Mouse (Mus musculus) kidney, embryonic 15.5 days (tissue): ENCODE measurements around the gene Ntn3. TPM values are rescaled to one million over a fixed set of nuclear protein-coding genes. Genes with fewer than 3 reads are reported as not detected.
A peak's percentile ranks its signal among the peaks of the same experiment; 100 is the strongest.

Experiments
- ATAC-seq: fragments of 200-750 bp; cut with Nextera tagmentation; replicated peaks from 2 replicates; pipeline ENCODE4 v1.8.0; 2017; ENCODE audit warnings: moderate TSS enrichment; ENCODE audit not compliant: low FRiP score
- H3K27ac ChIP-seq: fragments of 300-500 bp; sonication (generic); 2 replicates; pipeline ENCODE4 v1.5.1; 2015; ENCODE audit warnings: mild to moderate bottlenecking, inconsistent platforms
- H3K27me3 ChIP-seq: fragments of 300-500 bp; sonication (generic); 2 replicates; pipeline ENCODE4 v1.6.1; 2015; ENCODE audit warnings: inconsistent platforms
- H3K36me3 ChIP-seq: fragments of 300-500 bp; sonication (generic); 2 replicates; pipeline ENCODE4 v1.6.1; 2015; ENCODE audit warnings: inconsistent platforms
- H3K4me1 ChIP-seq: fragments of 300-500 bp; sonication (generic); 2 replicates; pipeline ENCODE4 v1.6.1; 2015; ENCODE audit warnings: inconsistent platforms
- H3K4me2 ChIP-seq: fragments of 300-500 bp; sonication (generic); 2 replicates; pipeline ENCODE4 v1.6.1; 2015; ENCODE audit warnings: moderate library complexity, mild to moderate bottlenecking, inconsistent platforms
- H3K4me3 ChIP-seq: fragments of 300-500 bp; sonication (generic); replicated peaks from 2 replicates; pipeline ENCODE4 v1.5.1; 2015; ENCODE audit warnings: mild to moderate bottlenecking, inconsistent platforms
- H3K9ac ChIP-seq: fragments of 300-500 bp; sonication (generic); 2 replicates; pipeline ENCODE4 v1.6.1; 2015; ENCODE audit warnings: mild to moderate bottlenecking, inconsistent platforms
- H3K9me3 ChIP-seq: fragments of 300-500 bp; sonication (generic); replicated peaks from 2 replicates; pipeline ENCODE4 v1.6.1; 2016; ENCODE audit warnings: inconsistent platforms
- WGBS: fragments of 180-500 bp; shearing (Covaris S2); methylation state at CpG from one replicate; pipeline ENCODE4 v1.1.7; 2015; ENCODE audit warnings: mixed read lengths; 5-methylcytosine and 5-hydroxymethylcytosine counted together
- polyA plus RNA-seq: library from polyadenylated mRNA; unstranded; fragments of >200 nt; fragmentation: Nextera tagmentation; extraction: Ambion mirVana; gene quantifications from 2 replicates; pipeline ENCODE4 v1.2.1, GENCODE M21; 2015

The Ntn3 gene
- polyA plus RNA-seq, result 5.1 and 5.6 TPM in 2 replicates

GRCm38 (mm10) chr17:24209043-24209915, at the start of gene Ntn3:
Gene Ntn3, minus strand, starts transcription at chr17:24209531.
- peak; percentile 40 for ATAC-seq
- H3K4me1 ChIP-seq, result peaks cover 74% of the 10 kb centered on the region
- whole genome bisulfite sequencing, result 3% methylated on average over 30 of the region's 43 CpGs

GRCm38 (mm10) chr17:24258981-24259380, 49.6 kb upstream of the Ntn3 start:
- no peak for ATAC-seq
- H3K4me2 ChIP-seq, result no peak overlapping the region
- H3K4me3 ChIP-seq, result no peak overlapping the region
- H3K9me3 ChIP-seq, result 0 out of 2 replicates have a peak, but pooled peaks cover 1% of the 10 kb centered on the region
- H3K9ac ChIP-seq, result no peak overlapping the region
- no peaks in the 10 kb centered on the region for H3K36me3 ChIP-seq
- H3K27me3 ChIP-seq, result no peaks in the 10 kb centered on the region
- 60% methylated on average over 4 of the region's 4 CpGs for WGBS
- no peak overlapping the region for H3K27ac ChIP-seq
- no peaks in the 10 kb centered on the region for H3K4me1 ChIP-seq

More at GRCm38 (mm10) chr17:24209043-24209915, at the start of gene Ntn3:
- Histone ChIP-seq H3K36me3 (no peaks in the 10 kb centered on the region), H3K9ac (peak within 1 kb of the TSS; percentile 64), H3K4me2 (peak within 1 kb of the TSS; percentile 96), H3K27me3 (peaks cover 43% of the 10 kb centered on the region), H3K27ac (peak within 1 kb of the TSS; percentile 84), H3K9me3 (no peaks in the 10 kb centered on the region), H3K4me3 (peak within 1 kb of the TSS; percentile 73)

- Histone ChIP-seq H3K9me3 (no peaks in the 10 kb centered on the region), H3K4me1 (peaks cover 18% of the 10 kb centered on the region), H3K27me3 (no peaks in the 10 kb centered on the region), H3K4me3 (no peak overlapping the region), H3K4me2 (no peak overlapping the region), H3K36me3 (peaks cover 19% of the 10 kb centered on the region), H3K27ac (no peak overlapping the region), H3K9ac (peak overlapping the region; percentile 70; the same call in 1 of the 2 replicates)
- ATAC-seq, result no peak
- WGBS, result 97% methylated on average over 2 of the region's 2 CpGs
Observed at GRCm38 (mm10) chr17:24252329-24252728, 43.0 kb upstream of the Ntn3 start.

GRCm38 (mm10) chr17:24251320-24252069, 42.2 kb upstream of the Ntn3 start, which contains the start of gene Ccnf:
Gene Ccnf, minus strand, starts transcription at chr17:24251484.
- Histone ChIP-seq H3K9ac (peak within 1 kb of the TSS; percentile 90), H3K9me3 (no peaks in the 10 kb centered on the region), H3K36me3 (peaks cover 27% of the 10 kb centered on the region), H3K4me1 (peaks cover 18% of the 10 kb centered on the region), H3K27ac (peak within 1 kb of the TSS; percentile 89), H3K4me2 (peak within 1 kb of the TSS; percentile 82), H3K27me3 (no peaks in the 10 kb centered on the region), H3K4me3 (peak within 1 kb of the TSS; percentile 93)
- under 1% methylated on average over 48 of the region's 48 CpGs for WGBS
- ATAC-seq, result peak; percentile 100

GRCm38 (mm10) chr17:24250988-24251319, 41.6 kb upstream of the Ntn3 start:
- no peak for ATAC-seq
- 0% methylated on average over 31 of the region's 32 CpGs for WGBS
- peaks cover 18% of the 10 kb centered on the region for H3K4me1 ChIP-seq

GRCm38 (mm10) chr17:24248641-24249040, 39.3 kb upstream of the Ntn3 start:
- Histone ChIP-seq H3K27ac (no peak overlapping the region), H3K27me3 (no peaks in the 10 kb centered on the region), H3K36me3 (peaks cover 50% of the 10 kb centered on the region), H3K9me3 (0 out of 2 replicates have a peak, but pooled peaks cover 8% of the 10 kb centered on the region), H3K4me2 (no peak overlapping the region), H3K4me1 (peaks cover 18% of the 10 kb centered on the region), H3K4me3 (no peak overlapping the region), H3K9ac (no peak overlapping the region)
- 97% methylated on average over 2 of the region's 2 CpGs for WGBS
- no peak for ATAC-seq

More at GRCm38 (mm10) chr17:24250988-24251319, 41.6 kb upstream of the Ntn3 start:
- H3K4me3 ChIP-seq, result peak overlapping the region; percentile 93
- peak overlapping the region; percentile 82 for H3K4me2 ChIP-seq
- peak overlapping the region; percentile 90 for H3K9ac ChIP-seq
- peaks cover 32% of the 10 kb centered on the region for H3K36me3 ChIP-seq
- no peaks in the 10 kb centered on the region for H3K9me3 ChIP-seq
- no peaks in the 10 kb centered on the region for H3K27me3 ChIP-seq
- H3K27ac ChIP-seq, result peak overlapping the region; percentile 86

GRCm38 (mm10) chr17:24244061-24244460, 34.7 kb upstream of the Ntn3 start:
- no peak for ATAC-seq
- WGBS, result 96% methylated on average over 8 of the region's 8 CpGs

GRCm38 (mm10) chr17:24243311-24243969, 34.1 kb upstream of the Ntn3 start:
- no peak overlapping the region for H3K4me2 ChIP-seq
- H3K9ac ChIP-seq, result no peak overlapping the region
- 0 out of 2 replicates have a peak, but pooled peaks cover 8% of the 10 kb centered on the region for H3K9me3 ChIP-seq
- WGBS, result 92% methylated on average over 4 of the region's 4 CpGs
- H3K36me3 ChIP-seq, result peaks cover 92% of the 10 kb centered on the region
- H3K4me1 ChIP-seq, result no peaks in the 10 kb centered on the region
- no peak overlapping the region for H3K4me3 ChIP-seq
- H3K27ac ChIP-seq, result no peak overlapping the region
- H3K27me3 ChIP-seq, result no peaks in the 10 kb centered on the region
- ATAC-seq, result no peak

More at GRCm38 (mm10) chr17:24244061-24244460, 34.7 kb upstream of the Ntn3 start:
- no peaks in the 10 kb centered on the region for H3K4me1 ChIP-seq
- no peaks in the 10 kb centered on the region for H3K27me3 ChIP-seq
- no peak overlapping the region for H3K27ac ChIP-seq
- no peak overlapping the region for H3K4me2 ChIP-seq
- no peak overlapping the region for H3K4me3 ChIP-seq
- no peak overlapping the region for H3K9ac ChIP-seq
- peaks cover 92% of the 10 kb centered on the region for H3K36me3 ChIP-seq
- 0 out of 2 replicates have a peak, but pooled peaks cover 8% of the 10 kb centered on the region for H3K9me3 ChIP-seq

- peaks cover 100% of the 10 kb centered on the region for H3K36me3 ChIP-seq
- no peaks in the 10 kb centered on the region for H3K9me3 ChIP-seq
- no peak overlapping the region for H3K4me2 ChIP-seq
- H3K4me3 ChIP-seq, result no peak overlapping the region
- WGBS, result 95% methylated on average over 7 of the region's 7 CpGs
- no peak for ATAC-seq
- H3K4me1 ChIP-seq, result no peaks in the 10 kb centered on the region
- no peak overlapping the region for H3K27ac ChIP-seq
- H3K27me3 ChIP-seq, result no peaks in the 10 kb centered on the region
- no peak overlapping the region for H3K9ac ChIP-seq
Observed at GRCm38 (mm10) chr17:24236921-24237320, 27.6 kb upstream of the Ntn3 start.

GRCm38 (mm10) chr17:24236479-24236878, 27.1 kb upstream of the Ntn3 start:
- Histone ChIP-seq H3K27me3 (no peaks in the 10 kb centered on the region), H3K4me2 (no peak overlapping the region), H3K9ac (no peak overlapping the region), H3K9me3 (no peaks in the 10 kb centered on the region), H3K27ac (no peak overlapping the region), H3K4me3 (no peak overlapping the region), H3K36me3 (peaks cover 100% of the 10 kb centered on the region), H3K4me1 (no peaks in the 10 kb centered on the region)
- WGBS, result 94% methylated on average over 1 of the region's 1 CpGs
- ATAC-seq, result no peak

- H3K4me1 ChIP-seq, result no peaks in the 10 kb centered on the region
- 83% methylated on average over 7 of the region's 7 CpGs for WGBS
- no peaks in the 10 kb centered on the region for H3K27me3 ChIP-seq
- H3K9ac ChIP-seq, result no peak overlapping the region
- no peak overlapping the region for H3K27ac ChIP-seq
- H3K36me3 ChIP-seq, result peaks cover 98% of the 10 kb centered on the region
- H3K4me3 ChIP-seq, result no peak overlapping the region
- ATAC-seq, result no peak
- no peak overlapping the region for H3K4me2 ChIP-seq
- H3K9me3 ChIP-seq, result no peaks in the 10 kb centered on the region
Observed at GRCm38 (mm10) chr17:24227941-24228340, 18.6 kb upstream of the Ntn3 start.
